Mouse (Mus musculus) cerebellum, adult 2 months (tissue): ENCODE measurements around the gene Mical3. TPM values are rescaled to one million over a fixed set of nuclear protein-coding genes. Genes with fewer than 3 reads are reported as not detected.

ENCODE experiments used
- DNase-seq, 2 experiments: peaks; one replicate each; pipeline ENCODE4 v3.0.0; 2021
- H3K27ac ChIP-seq: fragments of 200-500 bp; 2 replicates; pipeline ENCODE4 v1.5.1; 2012; ENCODE audit warnings: low read length, control low read depth, inconsistent platforms; ENCODE audit not compliant: insufficient read depth
- H3K27me3 ChIP-seq: fragments of 200-500 bp; 2 replicates; pipeline ENCODE4 v1.6.1; 2012; ENCODE audit warnings: inconsistent platforms, mild to moderate bottlenecking, low read length, moderate library complexity; ENCODE audit not compliant: control insufficient read depth, insufficient read depth
- H3K4me1 ChIP-seq: fragments of 200-500 bp; 2 replicates; pipeline ENCODE4 v1.6.1; 2011; ENCODE audit warnings: low read length; ENCODE audit not compliant: control insufficient read depth, insufficient read depth
- H3K4me3 ChIP-seq: fragments of 200-500 bp; replicated peaks from 2 replicates; pipeline ENCODE3; 2011; ENCODE audit warnings: mild to moderate bottlenecking, low read depth, low read length, control low read depth; ENCODE audit not compliant: insufficient read depth
- CTCF ChIP-seq: fragments of 200-500 bp; IDR thresholded peaks from 2 replicates; pipeline ENCODE4 v1.5.1; 2011; ENCODE audit warnings: low read depth, mild to moderate bottlenecking, control low read depth, low read length, moderate library complexity, borderline replicate concordance; ENCODE audit not compliant: insufficient read depth
- POLR2A ChIP-seq: fragments of 200-500 bp; IDR thresholded peaks from 2 replicates; pipeline ENCODE4 v1.6.1; 2011; ENCODE audit warnings: low read length, control low read depth, borderline replicate concordance; ENCODE audit not compliant: insufficient read depth
- WGBS: fragments of 180-500 bp; shearing (Covaris S2); methylation state at CpG from one replicate; pipeline ENCODE4 v1.1.7; 2018; 5-methylcytosine and 5-hydroxymethylcytosine counted together
- polyA plus RNA-seq: library from polyadenylated mRNA; depleted of rRNA; stranded (reverse); fragments of >200 nt; gene quantifications from 2 replicates; pipeline ENCODE4 v1.2.3, GENCODE M21; 2012

Gene Mical3
- polyA plus RNA-seq, 1 experiment = 75.7 TPM

GRCm38 (mm10) chr6:121075763-121076162, 55.0 kb downstream of the Mical3 start:
- no peak overlapping the region for H3K4me3 ChIP-seq

GRCm38 (mm10) chr6:121073312-121073711, 57.5 kb downstream of the Mical3 start:
- Histone ChIP-seq H3K27ac (no peak overlapping the region), H3K4me1 (peaks cover 52% of the 10 kb centered on the region), H3K27me3 (no peaks in the 10 kb centered on the region), H3K4me3 (no peak overlapping the region)
- DNase-seq = no peak
- 78% methylated on average over 7 of the region's 7 CpGs for WGBS
- TF ChIP-seq POLR2A = no peak

More at GRCm38 (mm10) chr6:121075763-121076162, 55.0 kb downstream of the Mical3 start:
- no peaks in the 10 kb centered on the region for H3K27me3 ChIP-seq
- 91% methylated on average over 1 of the region's 1 CpGs for WGBS
- DNase-seq = no peak
- peaks cover 54% of the 10 kb centered on the region for H3K4me1 ChIP-seq
- H3K27ac ChIP-seq = no peak overlapping the region
- TF ChIP-seq POLR2A = no peak
- TF ChIP-seq CTCF = no peak

GRCm38 (mm10) chr6:121072615-121073014, 58.2 kb downstream of the Mical3 start:
- Histone ChIP-seq H3K27ac (no peak overlapping the region), H3K4me3 (no peak overlapping the region), H3K4me1 (peaks cover 52% of the 10 kb centered on the region), H3K27me3 (no peaks in the 10 kb centered on the region)
- TF ChIP-seq CTCF (no peak), POLR2A (no peak)
- DNase-seq = no peak
- WGBS = 61% methylated on average over 2 of the region's 2 CpGs

GRCm38 (mm10) chr6:121070584-121071230, 60.1 kb downstream of the Mical3 start:
- no peak for DNase-seq
- Histone ChIP-seq H3K27me3 (no peaks in the 10 kb centered on the region), H3K4me3 (no peak overlapping the region), H3K27ac (no peak overlapping the region), H3K4me1 (peaks cover 59% of the 10 kb centered on the region)
- TF ChIP-seq CTCF = no peak
- TF ChIP-seq POLR2A = no peak
- 65% methylated on average over 9 of the region's 9 CpGs for WGBS

- 58% methylated on average over 8 of the region's 8 CpGs for WGBS
- no peaks in the 10 kb centered on the region for H3K27me3 ChIP-seq
These were observed 61.6 kb downstream of the Mical3 start for GRCm38 (mm10) chr6:121069156-121069555.

GRCm38 (mm10) chr6:121068087-121068464, 62.7 kb downstream of the Mical3 start:
- peaks cover 76% of the 10 kb centered on the region for H3K4me1 ChIP-seq
- 59% methylated on average over 7 of the region's 7 CpGs for WGBS

More at GRCm38 (mm10) chr6:121069156-121069555, 61.6 kb downstream of the Mical3 start:
- TF ChIP-seq POLR2A (no peak), CTCF (no peak)
- peaks cover 69% of the 10 kb centered on the region for H3K4me1 ChIP-seq
- no peak for DNase-seq
- no peak overlapping the region for H3K4me3 ChIP-seq
- H3K27ac ChIP-seq = no peak overlapping the region

GRCm38 (mm10) chr6:121067426-121068086, 63.2 kb downstream of the Mical3 start:
- WGBS = 36% methylated on average over 11 of the region's 11 CpGs
- H3K27me3 ChIP-seq = no peaks in the 10 kb centered on the region
- DNase-seq = no peak
- no peak overlapping the region for H3K4me3 ChIP-seq
- peak overlapping the region; percentile 83 for H3K27ac ChIP-seq
- TF ChIP-seq POLR2A = no peak
- no peak for TF ChIP-seq CTCF
- peaks cover 80% of the 10 kb centered on the region for H3K4me1 ChIP-seq

More at GRCm38 (mm10) chr6:121068087-121068464, 62.7 kb downstream of the Mical3 start:
- H3K4me3 ChIP-seq = no peak overlapping the region
- DNase-seq = peak in 1 of 2 experiments; percentile 69
- TF ChIP-seq POLR2A (no peak), CTCF (no peak)
- H3K27me3 ChIP-seq = no peaks in the 10 kb centered on the region
- peak overlapping the region; percentile 83 for H3K27ac ChIP-seq

GRCm38 (mm10) chr6:121066761-121067160, 64.0 kb downstream of the Mical3 start:
- peaks cover 85% of the 10 kb centered on the region for H3K4me1 ChIP-seq
- WGBS = 19% methylated on average over 6 of the region's 6 CpGs
- H3K27me3 ChIP-seq = no peaks in the 10 kb centered on the region
- DNase-seq = peak; percentile 56 to 78
- no peak overlapping the region for H3K4me3 ChIP-seq
- no peak for TF ChIP-seq POLR2A
- no peak for TF ChIP-seq CTCF
- H3K27ac ChIP-seq = peak overlapping the region; percentile 83
